Mouse (Mus musculus) retina, adult 2 months (tissue): ENCODE results near the gene Bpifb9a.
"Not testable (repeated sequence)": the region's sequence is repeated elsewhere in the genome, so short reads cannot be mapped to it uniquely, and the experiment has no call there.

Source experiments
- DNase-seq: peaks from one replicate; pipeline ENCODE4 v3.0.0-alpha.2; 2012; ENCODE audit warnings: low read depth, low spot score

Gene Bpifb9a

GRCm38 (mm10) chr2:154304604-154305003 is 47.0 kb downstream of the Bpifb9a start:
- not testable (repeated sequence) for DNase-seq

GRCm38 (mm10) chr2:154306927-154307326 is 49.3 kb downstream of the Bpifb9a start, which contains the start of gene Bpifb9b:
Bpifb9b (plus strand) TSS chr2:154307227.
- not testable (repeated sequence) for DNase-seq

- DNase-seq, result not testable (repeated sequence)
Observed at GRCm38 (mm10) chr2:154313771-154314170, 56.1 kb downstream of the Bpifb9a start.
